Mouse (Mus musculus) brain, adult 2 months (tissue): ENCODE measurements at regions not wholly inside any gene's neighbourhood (a gene's known extent, or its start where the extent isn't known, plus 50 kb on each side); places are given as distances from the start of the nearest gene placed in this dataset.
A peak's percentile ranks its signal among the peaks of the same experiment; 100 is the strongest.

Experiments
- DNase-seq: peaks from one replicate; pipeline ENCODE4 v3.0.0; 2011; ENCODE audit warnings: low read depth, low spot score

GRCm38 (mm10) chr15:17569205-17569604 is 840.6 kb downstream of the Cdh9 start:
- no peak for DNase-seq

- DNase-seq: no peak
These were observed 860.1 kb downstream of the Cdh9 start for GRCm38 (mm10) chr15:17588617-17589016.

GRCm38 (mm10) chr15:17604402-17604801 is 875.8 kb downstream of the Cdh9 start:
- DNase-seq: peak; percentile 47

GRCm38 (mm10) chr15:17614945-17615344 is 886.4 kb downstream of the Cdh9 start:
- peak; percentile 64 for DNase-seq

- DNase-seq: no peak
These were observed 912.7 kb downstream of the Cdh9 start for GRCm38 (mm10) chr15:17641218-17641617.
